Mouse (Mus musculus): ENCODE data around the gene Gm49383. TPM values are rescaled to one million over a fixed set of nuclear protein-coding genes. Genes with fewer than 3 reads are reported as not detected.

The Gm49383 gene
- polyA plus RNA-seq, 1 experiment from 2014 or later, result 38.7 TPM

DNA sequence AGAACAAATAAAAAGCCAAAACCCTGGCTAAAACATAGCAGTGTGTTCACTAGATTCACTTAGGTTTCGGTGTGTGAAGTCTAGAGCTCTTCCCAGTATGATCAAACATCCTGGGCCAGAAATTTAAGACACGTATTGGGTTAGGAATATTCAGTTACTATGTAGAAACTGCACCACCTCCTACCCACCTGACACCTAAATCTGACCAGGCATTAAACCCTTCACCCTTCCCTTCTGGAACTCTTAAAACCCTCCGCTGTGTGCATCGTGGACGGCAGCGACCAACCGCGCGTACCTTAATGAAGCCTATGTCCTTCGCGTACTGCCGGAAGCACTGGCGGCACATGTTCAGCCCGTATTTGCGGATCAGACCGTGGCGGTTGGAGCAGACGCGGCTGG lies 38.5 kb downstream of the Gm49383 start:
- H3K4me3 ChIP-seq, result peak overlapping the region; percentile 77
- H3K27ac ChIP-seq, result peak overlapping the region; percentile 97
- peak overlapping the region; percentile 64 for H3K4me2 ChIP-seq (replicated peaks)
- H3K4me1 ChIP-seq, result peaks cover 11% of the 10 kb centered on the region
- no peaks in the 10 kb centered on the region for H3K9me3 ChIP-seq
- ATAC-seq (ENCODE audit: low FRiP score, low read depth), result no peak
- WGBS, result under 1% methylated on average over 19 of the region's 19 CpGs
- H3K27me3 ChIP-seq, result no peaks in the 10 kb centered on the region
- H3K36me3 ChIP-seq, result peaks cover 25% of the 10 kb centered on the region
- H3K9ac ChIP-seq, result peak overlapping the region; percentile 94

DNA sequence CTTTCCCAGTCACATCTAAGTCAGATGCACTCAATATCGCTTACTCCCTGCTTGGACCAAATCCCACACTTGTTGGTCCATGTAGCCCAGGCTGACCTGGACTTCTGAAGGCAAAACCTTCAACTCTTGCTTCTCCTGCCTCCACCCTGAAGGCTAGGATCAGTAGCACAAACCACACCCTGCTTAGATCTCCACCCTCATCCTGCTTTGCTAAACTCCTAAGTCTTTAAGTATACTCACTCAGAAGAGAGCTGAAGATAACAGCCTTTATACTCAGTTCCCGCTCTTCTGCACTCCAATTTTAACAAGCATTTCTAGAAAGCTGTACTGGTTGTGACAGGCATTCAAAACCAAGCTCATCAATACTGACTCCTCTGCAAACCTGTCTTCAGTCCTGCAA lies 39.8 kb downstream of the Gm49383 start:
- H3K27me3 ChIP-seq, result no peaks in the 10 kb centered on the region
- whole genome bisulfite sequencing, result 100% methylated on average over 2 of the region's 2 CpGs
- H3K4me1 ChIP-seq, result peaks cover 11% of the 10 kb centered on the region
- peak overlapping the region; percentile 77; the same call in 1 of the 2 replicates for H3K4me3 ChIP-seq
- no peak overlapping the region for H3K27ac ChIP-seq
- no peaks in the 10 kb centered on the region for H3K9me3 ChIP-seq
- ATAC-seq (ENCODE audit: low FRiP score, low read depth), result no peak
- H3K4me2 ChIP-seq (replicated peaks), result no peak overlapping the region; the same call in 1 of the 2 replicates
- no peak overlapping the region for H3K9ac ChIP-seq
- peaks cover 25% of the 10 kb centered on the region for H3K36me3 ChIP-seq

DNA sequence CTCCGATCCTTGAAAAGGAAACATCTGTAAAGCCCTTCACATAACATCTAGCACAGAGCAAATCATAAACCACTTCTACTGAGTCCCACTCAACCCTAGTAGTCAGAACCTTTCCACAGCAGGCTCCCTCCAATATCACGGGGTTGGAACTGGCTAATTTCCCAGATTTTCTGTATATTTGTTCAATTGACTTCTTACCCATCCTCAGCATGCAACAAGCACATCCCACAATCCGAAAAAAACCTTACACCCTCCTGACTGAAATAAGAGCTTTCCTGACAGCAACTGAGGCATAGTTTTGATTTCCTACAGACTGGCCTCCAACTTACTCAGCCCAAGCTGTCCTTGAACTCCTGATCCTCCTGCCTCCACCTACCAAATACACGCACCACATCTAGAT lies 40.5 kb downstream of the Gm49383 start:
- 93% methylated on average over 4 of the region's 4 CpGs for WGBS
- Histone ChIP-seq H3K4me3 (no peak overlapping the region), H3K27ac (no peak overlapping the region), H3K27me3 (no peaks in the 10 kb centered on the region), H3K4me2 (replicated peaks) (no peak overlapping the region), H3K4me1 (peaks cover 11% of the 10 kb centered on the region), H3K36me3 (peaks cover 25% of the 10 kb centered on the region), H3K9ac (no peak overlapping the region), H3K9me3 (no peaks in the 10 kb centered on the region)
- ATAC-seq (ENCODE audit: low FRiP score, low read depth), result no peak

DNA sequence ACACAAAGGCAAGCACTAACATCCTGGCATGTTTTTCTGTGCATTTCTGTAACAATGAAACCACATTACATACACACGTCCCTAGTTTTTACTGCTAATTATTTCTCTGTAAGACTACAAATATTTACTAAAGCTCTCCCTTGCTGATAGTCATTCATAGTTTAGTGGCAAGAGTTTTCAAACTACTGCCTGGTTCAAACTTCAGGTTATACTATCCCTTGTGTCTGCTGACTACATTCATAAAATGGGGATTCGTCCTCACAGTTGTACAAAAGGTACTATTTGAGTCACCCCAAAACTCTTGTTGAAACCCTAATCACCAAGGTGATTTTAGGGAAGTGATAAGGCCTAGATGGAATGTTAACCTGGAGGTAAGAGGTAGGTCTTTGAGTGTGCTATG lies 41.0 kb downstream of the Gm49383 start:
- H3K36me3 ChIP-seq, result peaks cover 25% of the 10 kb centered on the region
- no peak overlapping the region for H3K4me3 ChIP-seq
- 74% methylated on average over 2 of the region's 2 CpGs for whole genome bisulfite sequencing
- no peak for ATAC-seq (ENCODE audit: low FRiP score, low read depth)
- peaks cover 11% of the 10 kb centered on the region for H3K4me1 ChIP-seq
- no peak overlapping the region for H3K9ac ChIP-seq
- no peaks in the 10 kb centered on the region for H3K9me3 ChIP-seq
- no peak overlapping the region for H3K4me2 ChIP-seq (replicated peaks)
- H3K27me3 ChIP-seq, result no peaks in the 10 kb centered on the region
- H3K27ac ChIP-seq, result no peak overlapping the region

DNA sequence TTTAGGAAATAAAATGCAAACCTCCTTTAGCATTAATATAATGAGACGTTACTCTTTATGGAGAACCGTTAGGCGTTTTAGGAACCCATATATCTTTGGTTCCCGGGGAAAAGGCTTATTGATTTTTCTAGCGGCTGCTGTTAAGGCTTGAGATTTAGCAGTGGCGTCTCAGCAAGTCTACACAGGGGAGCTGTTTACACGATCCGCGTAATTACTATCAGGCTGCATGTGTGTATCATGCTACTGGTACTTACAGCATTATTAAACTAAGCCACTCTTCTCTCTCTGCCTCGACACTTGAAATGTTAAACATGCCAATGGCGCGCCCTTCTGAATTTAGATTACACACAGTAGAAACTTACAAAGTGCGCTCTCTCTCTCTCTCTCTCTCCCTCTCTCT lies 46.9 kb downstream of the Gm49383 start:
- H3K36me3 ChIP-seq, result no peaks in the 10 kb centered on the region
- no peaks in the 10 kb centered on the region for H3K9me3 ChIP-seq
- no peak for ATAC-seq (ENCODE audit: low FRiP score, low read depth)
- H3K4me1 ChIP-seq, result no peaks in the 10 kb centered on the region
- no peaks in the 10 kb centered on the region for H3K27me3 ChIP-seq
- no peak overlapping the region for H3K27ac ChIP-seq
- WGBS, result 57% methylated on average over 13 of the region's 13 CpGs
- H3K4me2 ChIP-seq (replicated peaks), result no peak overlapping the region
- no peak overlapping the region for H3K9ac ChIP-seq
- no peak overlapping the region for H3K4me3 ChIP-seq

DNA sequence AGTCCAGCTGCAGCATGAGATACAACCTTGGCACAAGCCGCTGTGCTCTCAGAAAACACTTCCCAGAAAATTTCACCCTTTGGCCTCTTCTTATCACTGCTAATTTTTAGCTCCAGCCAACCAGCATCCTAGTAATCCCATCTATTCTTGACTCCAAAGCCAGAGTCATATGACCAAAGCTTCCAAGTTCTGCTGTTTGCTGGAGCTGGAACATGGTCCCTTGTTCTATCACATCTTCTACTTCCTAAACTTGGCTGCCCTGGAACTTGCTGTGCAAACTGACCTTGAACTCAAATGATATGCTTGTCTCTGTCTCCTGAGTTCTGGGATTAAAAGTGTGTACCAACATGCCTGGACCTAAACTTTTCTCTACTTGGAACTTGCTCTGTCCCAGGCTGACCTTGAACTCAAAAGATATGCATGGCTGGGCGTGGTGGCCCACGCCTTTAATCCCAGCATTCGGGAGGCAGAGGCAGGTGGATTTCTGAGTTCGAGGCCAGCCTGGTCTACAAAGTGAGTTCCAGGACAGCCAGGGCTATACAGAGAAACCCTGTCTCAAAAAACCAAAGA lies 49.7 kb downstream of the Gm49383 start:
- H3K4me1 ChIP-seq, result no peaks in the 10 kb centered on the region
- no peak for ATAC-seq (ENCODE audit: low FRiP score, low read depth)
- no peak overlapping the region for H3K4me3 ChIP-seq
- H3K9me3 ChIP-seq, result no peaks in the 10 kb centered on the region
- H3K27me3 ChIP-seq, result no peaks in the 10 kb centered on the region
- H3K4me2 ChIP-seq (replicated peaks), result no peak overlapping the region
- 93% methylated on average over 5 of the region's 5 CpGs for WGBS
- no peaks in the 10 kb centered on the region for H3K36me3 ChIP-seq
- H3K9ac ChIP-seq, result no peak overlapping the region
- H3K27ac ChIP-seq, result no peak overlapping the region

DNA sequence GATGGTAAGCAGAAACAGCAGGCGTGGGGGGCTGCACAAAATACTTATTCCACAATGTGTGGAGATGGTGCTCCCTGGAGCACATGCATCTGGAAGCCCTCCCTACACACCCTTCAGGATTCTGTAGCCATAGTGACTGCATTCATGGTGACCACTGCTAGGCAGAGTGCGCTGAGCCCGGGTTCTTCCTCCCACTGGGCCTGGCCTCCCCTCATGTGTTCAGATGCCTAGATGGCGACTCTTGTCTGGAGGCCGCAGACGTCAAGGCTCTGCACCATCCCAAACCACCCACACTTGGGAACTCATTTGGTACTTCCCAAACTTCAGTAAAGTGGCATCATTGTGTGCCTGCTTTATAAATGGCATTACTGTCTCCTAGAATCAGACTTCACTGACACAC lies 53.4 kb downstream of the Gm49383 start:
- H3K36me3 ChIP-seq, result no peaks in the 10 kb centered on the region
- no peaks in the 10 kb centered on the region for H3K27me3 ChIP-seq
- no peaks in the 10 kb centered on the region for H3K9me3 ChIP-seq
- ATAC-seq (ENCODE audit: low FRiP score, low read depth), result no peak
- no peaks in the 10 kb centered on the region for H3K4me1 ChIP-seq
- H3K4me2 ChIP-seq (replicated peaks), result no peak overlapping the region
- no peak overlapping the region for H3K9ac ChIP-seq
- H3K27ac ChIP-seq, result no peak overlapping the region
- 78% methylated on average over 6 of the region's 6 CpGs for WGBS
- H3K4me3 ChIP-seq, result no peak overlapping the region

DNA sequence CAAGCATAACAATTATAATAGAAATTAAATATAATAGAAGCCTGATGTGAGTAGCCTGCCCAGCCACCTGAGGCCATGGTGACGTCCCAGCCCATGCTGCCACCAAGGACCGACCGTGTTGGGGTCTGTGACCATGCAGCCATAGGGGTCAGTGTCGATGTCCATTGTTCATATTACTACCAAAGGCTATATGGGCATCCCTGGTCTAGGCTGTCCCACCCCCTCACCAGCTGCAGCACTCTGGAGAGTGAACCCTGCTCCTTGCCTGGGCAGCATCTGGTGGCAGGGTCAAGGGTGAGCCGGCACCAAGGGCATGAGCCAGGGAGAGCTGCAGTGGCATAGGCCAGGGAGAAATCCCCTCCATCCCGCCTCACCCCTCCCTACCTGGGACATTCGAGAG lies 57.1 kb downstream of the Gm49383 start:
- Histone ChIP-seq H3K9ac (no peak overlapping the region), H3K27me3 (no peaks in the 10 kb centered on the region), H3K4me1 (no peaks in the 10 kb centered on the region), H3K9me3 (no peaks in the 10 kb centered on the region), H3K27ac (no peak overlapping the region), H3K36me3 (no peaks in the 10 kb centered on the region), H3K4me2 (replicated peaks) (no peak overlapping the region), H3K4me3 (no peak overlapping the region)
- WGBS, result 85% methylated on average over 7 of the region's 7 CpGs
- no peak for ATAC-seq (ENCODE audit: low FRiP score, low read depth)

DNA sequence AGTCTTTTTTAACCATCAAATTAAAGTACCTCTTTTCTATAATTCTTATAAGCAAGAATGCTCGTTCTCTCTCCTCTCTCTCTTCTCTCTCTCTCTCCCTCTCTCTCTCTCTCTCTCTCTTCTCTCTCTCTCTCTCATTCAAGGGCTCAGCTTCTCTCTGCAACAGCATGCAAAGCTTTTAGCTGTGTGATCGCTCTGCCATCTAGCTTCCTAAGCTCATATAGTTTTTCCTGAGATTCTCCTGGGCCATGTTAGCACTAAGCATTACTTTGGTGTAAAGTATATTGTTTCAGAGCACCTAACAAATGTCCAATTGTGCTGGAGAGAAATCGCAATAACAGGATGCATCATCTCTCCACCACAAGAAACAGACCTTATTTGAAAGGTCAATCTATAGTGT lies 57.7 kb downstream of the Gm49383 start:
- no peaks in the 10 kb centered on the region for H3K4me1 ChIP-seq
- H3K27ac ChIP-seq, result no peak overlapping the region
- H3K9me3 ChIP-seq, result no peaks in the 10 kb centered on the region
- no peaks in the 10 kb centered on the region for H3K27me3 ChIP-seq
- 82% methylated on average over 3 of the region's 3 CpGs for whole genome bisulfite sequencing
- no peaks in the 10 kb centered on the region for H3K36me3 ChIP-seq
- H3K9ac ChIP-seq, result no peak overlapping the region
- no peak overlapping the region for H3K4me2 ChIP-seq (replicated peaks)
- H3K4me3 ChIP-seq, result no peak overlapping the region
- no peak for ATAC-seq (ENCODE audit: low FRiP score, low read depth)

Small RNAs within 50 kb of the gene (microRNA-seq; reads per million reads assigned to microRNA genes)
- gene Gm47287, result not detected
- 0.70 reads per million for gene Gm47295

Other genes starting within 250 kb of the Gm49383 start
- 1,605 and 1,666 TPM in 2 replicates for gene Rps29, start 37.9 kb downstream of the Gm49383 start, polyA plus RNA-seq (2015; fragmentation: Nextera tagmentation; extraction: Ambion mirVana)
- gene Lrr1, start 28.3 kb downstream of the Gm49383 start, polyA plus RNA-seq (2015; fragmentation: Nextera tagmentation; extraction: Ambion mirVana), result 21.7 and 22.6 TPM in 2 replicates
- 515 and 534 TPM in 2 replicates for gene Rpl36al, start 13.0 kb downstream of the Gm49383 start, polyA plus RNA-seq (2015; fragmentation: Nextera tagmentation; extraction: Ambion mirVana)
- 45.1 and 48.2 TPM in 2 replicates for gene Mgat2, start 12.9 kb downstream of the Gm49383 start, polyA plus RNA-seq (2015; fragmentation: Nextera tagmentation; extraction: Ambion mirVana)
- 10.4 and 11.4 TPM in 2 replicates for gene Dnaaf2, start 1.3 kb upstream of the Gm49383 start, polyA plus RNA-seq (2015; fragmentation: Nextera tagmentation; extraction: Ambion mirVana)
- gene Gm49384, start 7.2 kb upstream of the Gm49383 start, polyA plus RNA-seq (2015; fragmentation: Nextera tagmentation; extraction: Ambion mirVana), result 31.8 and 32.1 TPM in 2 replicates
- gene Pole2, start 31.1 kb upstream of the Gm49383 start, polyA plus RNA-seq (2015; fragmentation: Nextera tagmentation; extraction: Ambion mirVana), result 26.5 and 29.8 TPM in 2 replicates
- gene Klhdc1, start 44.1 kb upstream of the Gm49383 start, polyA plus RNA-seq (2015; fragmentation: Nextera tagmentation; extraction: Ambion mirVana), result 6.5 and 9.6 TPM in 2 replicates
- 160 TPM in 2 replicates for gene Klhdc2, start 99.6 kb upstream of the Gm49383 start, polyA plus RNA-seq (2015; fragmentation: Nextera tagmentation; extraction: Ambion mirVana)
- 103 and 108 TPM in 2 replicates for gene Nemf, start 160.1 kb upstream of the Gm49383 start, polyA plus RNA-seq (2015; fragmentation: Nextera tagmentation; extraction: Ambion mirVana)
- gene Arf6, start 175.0 kb upstream of the Gm49383 start, polyA plus RNA-seq (2015; fragmentation: Nextera tagmentation; extraction: Ambion mirVana), result 45.6 and 45.9 TPM in 2 replicates
- gene Gm9887, start 175.4 kb upstream of the Gm49383 start, polyA plus RNA-seq (2015; fragmentation: Nextera tagmentation; extraction: Ambion mirVana), result 1.0 and 1.4 TPM in 2 replicates